Mouse (Mus musculus): ENCODE data around the gene Fam19a2.

DNA sequence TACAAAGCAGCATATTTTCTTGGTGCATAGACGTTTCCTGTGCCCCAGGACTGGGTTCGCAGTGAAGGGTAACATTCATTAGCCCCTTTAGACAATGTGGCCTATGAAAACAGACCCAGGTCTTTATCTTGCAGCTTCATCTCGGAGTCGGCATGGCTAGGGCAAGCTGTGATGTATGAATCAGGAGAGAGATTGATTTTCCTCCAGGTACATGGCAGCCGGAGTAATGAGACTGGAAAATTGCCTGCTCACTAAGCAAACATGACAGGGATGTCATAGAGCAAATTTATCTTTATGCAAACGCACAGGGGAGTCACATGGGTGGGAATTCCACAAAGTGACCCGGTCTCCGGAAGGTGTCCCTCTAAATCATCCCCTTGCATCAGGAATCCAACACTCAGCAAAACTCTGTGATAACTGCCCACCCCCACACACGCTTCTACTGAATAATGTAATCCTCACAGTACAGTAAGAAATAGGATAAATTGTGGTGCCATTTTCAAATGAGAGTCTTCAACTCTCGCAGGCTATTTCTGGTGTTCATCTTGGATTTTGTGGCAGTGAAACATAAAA lies 306.9 kb downstream of the Fam19a2 start:
- TF ChIP-seq CTCF (IDR thresholded peaks at IDR 0.05; ENCODE audit: control insufficient read depth, insufficient read depth, insufficient replicate concordance, low read depth, low read length) (no peak), POLR2A (IDR thresholded peaks at IDR 0.05; ENCODE audit: control insufficient read depth, low read depth, low read length) (no peak)
